Mouse (Mus musculus): Measurements from ENCODE around the gene Olfr452. TPM values are rescaled to one million over a fixed set of nuclear protein-coding genes. Genes with fewer than 3 reads are reported as not detected.

Olfr452 gene
- not detected in 2 replicates for polyA plus RNA-seq (2012; rRNA removed)

DNA sequence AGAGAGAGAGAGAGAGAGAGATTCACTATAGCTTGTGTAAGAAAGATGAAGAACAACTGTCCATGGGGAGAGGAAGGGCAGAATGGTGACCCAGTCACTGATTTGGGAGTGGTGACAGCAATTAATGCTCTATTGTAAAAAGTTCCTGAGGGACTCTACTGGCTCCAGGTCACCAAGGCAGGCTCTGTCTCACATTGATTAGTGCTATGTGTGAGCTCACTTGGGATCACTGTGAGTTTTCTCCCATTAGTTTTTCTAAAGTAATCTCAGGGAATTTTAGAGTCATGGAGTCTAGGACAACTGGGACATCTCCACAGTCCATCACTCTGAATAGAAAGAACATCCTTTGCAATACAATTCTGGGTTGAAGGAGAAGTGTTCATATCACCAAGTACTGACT, at the start of gene Olfr452:
Gene Olfr452 (plus strand): TSS at position 301 of the 400 bp plus-strand sequence.

DNA sequence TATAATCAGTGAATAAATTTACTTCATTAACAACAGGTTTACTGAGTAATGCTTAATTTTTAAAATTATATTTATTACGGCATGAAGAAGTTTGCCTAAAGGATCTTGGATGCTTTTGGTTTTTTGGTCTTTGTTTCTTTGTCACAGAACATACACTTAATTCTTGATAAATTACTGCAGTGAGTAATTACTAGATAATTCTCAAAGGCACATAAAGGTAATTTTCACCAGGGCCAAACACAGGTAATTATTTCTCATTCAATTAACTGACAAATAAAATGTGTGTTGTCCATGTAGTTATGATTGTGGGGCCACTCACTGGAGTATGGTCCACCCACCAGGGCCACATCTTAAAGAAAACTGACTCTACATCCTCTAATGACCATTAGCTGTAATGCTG, 45.8 kb upstream of the Olfr452 start, which contains the start of gene Olfr453:
Gene Olfr453 (plus strand): TSS at position 301 of the 400 bp plus-strand sequence.

GRCm38 (mm10) chr6:42756104-42756503, 28.8 kb upstream of the Olfr452 start, which contains the start of gene Olfr38:
TSS of gene Olfr38 (plus strand) at chr6:42756404.

GRCm38 (mm10) chr6:42811639-42812038, 26.7 kb downstream of the Olfr452 start, which contains the start of gene Olfr450:
TSS of gene Olfr450 (plus strand) at chr6:42811939.

GRCm38 (mm10) chr6:42834084-42834483, 49.2 kb downstream of the Olfr452 start, which contains the start of gene Olfr449:
TSS of gene Olfr449 (plus strand) at chr6:42834384.

Other genes starting within 250 kb of the Olfr452 start
- not detected in 2 replicates for gene Olfr455, start 237.5 kb upstream of the Olfr452 start, polyA plus RNA-seq (2012; rRNA removed)
- gene Tcaf3, start 187.4 kb upstream of the Olfr452 start, polyA plus RNA-seq (2012; rRNA removed), result 0.03 TPM in 1 of 2 replicates, not detected in the other
- 1.1 and 1.4 TPM in 2 replicates for gene Tcaf2, start 139.8 kb upstream of the Olfr452 start, polyA plus RNA-seq (2012; rRNA removed)
- 153 TPM in 2 replicates for gene Tcaf1, start 75.0 kb upstream of the Olfr452 start, polyA plus RNA-seq (2012; rRNA removed)
- gene Olfr453, start 45.7 kb upstream of the Olfr452 start, polyA plus RNA-seq (2012; rRNA removed), result not detected in 2 replicates
- gene Olfr38, start 28.7 kb upstream of the Olfr452 start, polyA plus RNA-seq (2012; rRNA removed), result not detected in 2 replicates
- not detected in 2 replicates for gene Olfr450, start 26.8 kb downstream of the Olfr452 start, polyA plus RNA-seq (2012; rRNA removed)
- gene Olfr449, start 49.3 kb downstream of the Olfr452 start, polyA plus RNA-seq (2012; rRNA removed), result not detected in 2 replicates
- not detected in 2 replicates for gene Olfr448, start 105.3 kb downstream of the Olfr452 start, polyA plus RNA-seq (2012; rRNA removed)
- not detected in 2 replicates for gene Olfr447, start 123.8 kb downstream of the Olfr452 start, polyA plus RNA-seq (2012; rRNA removed)
- not detected in 2 replicates for gene Olfr446, start 136.3 kb downstream of the Olfr452 start, polyA plus RNA-seq (2012; rRNA removed)
- gene Olfr444, start 164.0 kb downstream of the Olfr452 start, polyA plus RNA-seq (2012; rRNA removed), result not detected in 2 replicates

Data from central nervous system, embryonic 18 days (tissue).